Mouse (Mus musculus) limb, embryonic 11.5 days (tissue): ENCODE measurements at regions not wholly inside any gene's neighbourhood (a gene's known extent, or its start where the extent isn't known, plus 50 kb on each side); places are given as distances from the start of the nearest gene placed in this dataset.

Experiments
- ATAC-seq: fragments of 200-750 bp; cut with Nextera tagmentation; 2 replicates; pipeline ENCODE4 v1.8.0; 2017; ENCODE audit warnings: low read depth; ENCODE audit not compliant: insufficient number of reproducible peaks, low FRiP score, low TSS enrichment
- DNase-seq: peaks from one replicate; pipeline ENCODE4 v3.0.0-alpha.2; 2015; ENCODE audit warnings: low spot score
- H3K27ac ChIP-seq: fragments of 300-500 bp; sonication (generic); replicated peaks from 2 replicates; pipeline ENCODE4 v1.5.1; 2014; ENCODE audit warnings: low read depth, mild to moderate bottlenecking, low read length
- H3K27me3 ChIP-seq: fragments of 300-500 bp; sonication (generic); 2 replicates; pipeline ENCODE4 v1.6.1; 2014; ENCODE audit warnings: mild to moderate bottlenecking, low read length, mixed read lengths; ENCODE audit not compliant: control insufficient read depth, insufficient read depth
- H3K36me3 ChIP-seq: fragments of 300-500 bp; sonication (generic); 2 replicates; pipeline ENCODE4 v1.6.1; 2014; ENCODE audit warnings: mild to moderate bottlenecking, low read length, moderate library complexity, mixed read lengths; ENCODE audit not compliant: control insufficient read depth, insufficient read depth
- H3K4me1 ChIP-seq: fragments of 300-500 bp; sonication (generic); 2 replicates; pipeline ENCODE4 v1.6.1; 2014; ENCODE audit warnings: low read length, mixed read lengths; ENCODE audit not compliant: control insufficient read depth, insufficient read depth
- H3K4me2 ChIP-seq: fragments of 300-500 bp; sonication (generic); 2 replicates; pipeline ENCODE4 v1.6.1; 2014; ENCODE audit warnings: low read depth, mild to moderate bottlenecking, moderate library complexity; ENCODE audit not compliant: severe bottlenecking
- H3K4me3 ChIP-seq: fragments of 300-500 bp; sonication (generic); 2 replicates; pipeline ENCODE4 v1.5.1; 2014; ENCODE audit warnings: low read depth, low read length
- H3K9ac ChIP-seq: fragments of 300-500 bp; sonication (generic); 2 replicates; pipeline ENCODE4 v1.6.1; 2014; ENCODE audit warnings: mild to moderate bottlenecking, low read length
- H3K9me3 ChIP-seq: fragments of 300-500 bp; sonication (generic); 2 replicates; pipeline ENCODE4 v1.6.1; 2016; ENCODE audit warnings: low read length; ENCODE audit not compliant: control insufficient read depth
- WGBS: fragments of 180-500 bp; shearing (Covaris S2); extraction: QIAGEN DNeasy Blood & Tissue Kit; methylation state at CpG from one replicate; pipeline ENCODE4 v1.1.7; 2014; 5-methylcytosine and 5-hydroxymethylcytosine counted together

GRCm38 (mm10) chr1:55897572-55897971 is 491.9 kb downstream of the Plcl1 start:
- Histone ChIP-seq H3K4me1 (no peaks in the 10 kb centered on the region), H3K4me2 (no peak overlapping the region), H3K27me3 (no peaks in the 10 kb centered on the region), H3K9ac (no peak overlapping the region), H3K4me3 (no peak overlapping the region), H3K27ac (no peak overlapping the region), H3K9me3 (no peaks in the 10 kb centered on the region), H3K36me3 (no peaks in the 10 kb centered on the region)
- DNase-seq = no peak
- ATAC-seq = no peak
- 72% methylated on average over 2 of the region's 2 CpGs for WGBS

GRCm38 (mm10) chr1:55898031-55898430 is 492.3 kb downstream of the Plcl1 start:
- Histone ChIP-seq H3K27me3 (no peaks in the 10 kb centered on the region), H3K36me3 (no peaks in the 10 kb centered on the region), H3K4me3 (no peak overlapping the region), H3K4me2 (no peak overlapping the region), H3K9me3 (no peaks in the 10 kb centered on the region), H3K9ac (no peak overlapping the region), H3K27ac (no peak overlapping the region), H3K4me1 (no peaks in the 10 kb centered on the region)
- ATAC-seq (no peak), DNase-seq (no peak)
- 48% methylated on average over 3 of the region's 3 CpGs for WGBS

GRCm38 (mm10) chr1:55900033-55900432 is 494.3 kb downstream of the Plcl1 start:
- no peak overlapping the region for H3K4me3 ChIP-seq
- no peak overlapping the region for H3K4me2 ChIP-seq
- H3K4me1 ChIP-seq = no peaks in the 10 kb centered on the region
- no peak overlapping the region for H3K9ac ChIP-seq
- ATAC-seq (no peak), DNase-seq (no peak)
- WGBS = 93% methylated on average over 3 of the region's 3 CpGs
- no peak overlapping the region for H3K27ac ChIP-seq
- H3K9me3 ChIP-seq = no peaks in the 10 kb centered on the region
- H3K27me3 ChIP-seq = no peaks in the 10 kb centered on the region
- H3K36me3 ChIP-seq = no peaks in the 10 kb centered on the region

GRCm38 (mm10) chr1:55903177-55903576 is 497.5 kb downstream of the Plcl1 start:
- DNase-seq (no peak), ATAC-seq (no peak)
- H3K27me3 ChIP-seq = no peaks in the 10 kb centered on the region
- no peaks in the 10 kb centered on the region for H3K4me1 ChIP-seq
- no peaks in the 10 kb centered on the region for H3K36me3 ChIP-seq
- no peak overlapping the region for H3K27ac ChIP-seq
- 95% methylated on average over 3 of the region's 3 CpGs for WGBS
- H3K4me2 ChIP-seq = no peak overlapping the region
- no peaks in the 10 kb centered on the region for H3K9me3 ChIP-seq
- H3K4me3 ChIP-seq = no peak overlapping the region
- H3K9ac ChIP-seq = no peak overlapping the region

GRCm38 (mm10) chr1:55904571-55904970 is 498.9 kb downstream of the Plcl1 start:
- ATAC-seq (no peak), DNase-seq (no peak)
- 85% methylated on average over 2 of the region's 2 CpGs for WGBS
- H3K27ac ChIP-seq = no peak overlapping the region
- no peaks in the 10 kb centered on the region for H3K36me3 ChIP-seq
- H3K4me1 ChIP-seq = no peaks in the 10 kb centered on the region
- no peaks in the 10 kb centered on the region for H3K27me3 ChIP-seq
- H3K4me3 ChIP-seq = no peak overlapping the region
- H3K9me3 ChIP-seq = no peaks in the 10 kb centered on the region
- H3K9ac ChIP-seq = no peak overlapping the region
- H3K4me2 ChIP-seq = no peak overlapping the region

- Histone ChIP-seq H3K36me3 (no peaks in the 10 kb centered on the region), H3K9me3 (no peaks in the 10 kb centered on the region), H3K4me2 (no peak overlapping the region), H3K27ac (no peak overlapping the region), H3K4me1 (no peaks in the 10 kb centered on the region), H3K27me3 (no peaks in the 10 kb centered on the region), H3K4me3 (no peak overlapping the region), H3K9ac (no peak overlapping the region)
- WGBS = 98% methylated on average over 4 of the region's 4 CpGs
- DNase-seq = no peak
- ATAC-seq = no peak
Observed at GRCm38 (mm10) chr1:55905232-55905631, 499.5 kb downstream of the Plcl1 start.

- no peaks in the 10 kb centered on the region for H3K9me3 ChIP-seq
- H3K9ac ChIP-seq = no peak overlapping the region
- DNase-seq (no peak), ATAC-seq (no peak)
- H3K27me3 ChIP-seq = no peaks in the 10 kb centered on the region
- H3K36me3 ChIP-seq = no peaks in the 10 kb centered on the region
- H3K4me1 ChIP-seq = no peaks in the 10 kb centered on the region
- no peak overlapping the region for H3K27ac ChIP-seq
- H3K4me3 ChIP-seq = no peak overlapping the region
- 74% methylated on average over 2 of the region's 2 CpGs for WGBS
- H3K4me2 ChIP-seq = no peak overlapping the region
Observed at GRCm38 (mm10) chr1:55910024-55910423, 504.3 kb downstream of the Plcl1 start.

GRCm38 (mm10) chr1:55914284-55914683 is 508.6 kb downstream of the Plcl1 start:
- Histone ChIP-seq H3K36me3 (no peaks in the 10 kb centered on the region), H3K9me3 (no peaks in the 10 kb centered on the region), H3K4me1 (no peaks in the 10 kb centered on the region), H3K4me3 (no peak overlapping the region), H3K4me2 (no peak overlapping the region), H3K27me3 (no peaks in the 10 kb centered on the region), H3K9ac (no peak overlapping the region), H3K27ac (no peak overlapping the region)
- WGBS = 57% methylated on average over 3 of the region's 3 CpGs
- no peak for ATAC-seq
- no peak for DNase-seq

GRCm38 (mm10) chr1:55915940-55916339 is 510.2 kb downstream of the Plcl1 start:
- Histone ChIP-seq H3K9me3 (no peaks in the 10 kb centered on the region), H3K27me3 (no peaks in the 10 kb centered on the region), H3K27ac (no peak overlapping the region), H3K9ac (no peak overlapping the region), H3K36me3 (no peaks in the 10 kb centered on the region), H3K4me3 (no peak overlapping the region), H3K4me1 (no peaks in the 10 kb centered on the region), H3K4me2 (no peak overlapping the region)
- WGBS = 61% methylated on average over 11 of the region's 11 CpGs
- ATAC-seq (no peak), DNase-seq (no peak)
